ENCODE assay signal across 12 mouse cellular contexts in the genomic region with DNA sequence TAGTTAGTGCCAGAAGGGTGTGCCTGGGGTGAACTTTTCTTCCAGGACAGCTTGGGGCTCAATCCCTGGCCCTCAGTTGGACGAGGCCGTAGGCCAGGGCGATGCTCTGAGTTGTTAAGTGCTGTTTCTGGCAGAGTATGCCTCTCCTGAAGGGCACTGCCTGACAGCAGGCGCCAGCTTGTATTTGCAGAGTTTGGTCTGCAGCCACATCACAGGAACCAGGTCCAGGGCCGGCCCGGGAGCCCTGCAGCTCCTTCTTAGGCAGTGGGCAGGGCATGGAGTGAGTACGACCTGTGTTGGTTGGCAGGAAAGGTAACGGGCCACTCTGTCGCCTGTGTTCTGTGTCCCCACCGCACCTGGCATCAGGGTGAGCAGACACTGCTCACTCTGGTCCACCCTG. TPM values are rescaled to one million over a fixed set of nuclear protein-coding genes. Genes with fewer than 3 reads are reported as not detected.
A peak's percentile ranks its signal among the peaks of the same experiment; 100 is the strongest.
DNase-seq lines count a peak whose midpoint lies in the region; ATAC-seq and TF ChIP-seq lines count a peak whose summit lies in the region.
"Had no signal": no experiment of that assay in that cellular context is flagged by ENCODE, and none has a peak within 500 bp of the region (broad histone marks: within the 10 kb centered on the region; RNA-seq: fewer than 3 reads in every experiment).

No protein-coding gene starts in this region.

- no peak overlapping the region for H3K4me3 ChIP-seq in midbrain, postnatal 0 days (ENCODE audit: low read depth, low read length)
- no peak overlapping the region for H3K4me3 ChIP-seq in midbrain, embryonic 16.5 days (ENCODE audit: low read depth, low read length)
- no peak overlapping the region for H3K4me3 ChIP-seq in midbrain, embryonic 15.5 days

- no peaks in the 10 kb centered on the region for H3K9me3 ChIP-seq in midbrain, postnatal 0 days (ENCODE audit: low read length)
- H3K9me3 ChIP-seq in midbrain, embryonic 16.5 days (replicated peaks; ENCODE audit: control insufficient read depth, low read length, poor library complexity, severe bottlenecking), result no peaks in the 10 kb centered on the region
- no peaks in the 10 kb centered on the region for H3K9me3 ChIP-seq in midbrain, embryonic 15.5 days
- H3K9me3 ChIP-seq: megakaryocyte, embryonic 14.5 days had no signal

- H3K27me3 ChIP-seq in midbrain, postnatal 0 days (ENCODE audit: insufficient read depth, low read length), result no peaks in the 10 kb centered on the region
- no peaks in the 10 kb centered on the region for H3K27me3 ChIP-seq in midbrain, embryonic 16.5 days (ENCODE audit: control insufficient read depth, insufficient read depth, low read depth, low read length)
- no peaks in the 10 kb centered on the region for H3K27me3 ChIP-seq in midbrain, embryonic 15.5 days (replicated peaks)
- H3K27me3 ChIP-seq: megakaryocyte, embryonic 14.5 days had no signal

- peak; percentile 37 for DNase-seq in adrenal gland, postnatal 25 days
- no peak for DNase-seq in adrenal gland, adult 8-10 months
- DNase-seq in midbrain, postnatal 0 days (ENCODE audit: low spot score), result peak; percentile 56
- DNase-seq in heart, adult 9 months (ENCODE audit: low spot score in 2 of 2), result peak; percentile 57 to 80
- no peak for DNase-seq in spleen, postnatal 4 days (ENCODE audit: low spot score in 2 of 2)
- DNase-seq in thymus, postnatal 14 days, result no peak
- DNase-seq: lung, adult 18-20 months; spleen, adult 18-20 months had no signal

- ATAC-seq in midbrain, postnatal 0 days (ENCODE audit: low FRiP score), result no peak
- ATAC-seq in midbrain, embryonic 16.5 days, result no peak
- no peak for ATAC-seq in midbrain, embryonic 15.5 days (replicated peaks)
- ATAC-seq: intestine, embryonic 16.5 days had no signal

- H3K36me3 ChIP-seq in midbrain, postnatal 0 days (ENCODE audit: insufficient read depth, low read length), result peaks cover 43% of the 10 kb centered on the region
- H3K36me3 ChIP-seq in midbrain, embryonic 16.5 days (ENCODE audit: control insufficient read depth, insufficient read depth, low read length), result peaks cover 16% of the 10 kb centered on the region
- H3K36me3 ChIP-seq in midbrain, embryonic 15.5 days (replicated peaks), result peaks cover 17% of the 10 kb centered on the region

- H3K9ac ChIP-seq in midbrain, postnatal 0 days (replicated peaks; ENCODE audit: low read length, poor library complexity, severe bottlenecking), result no peak overlapping the region
- H3K9ac ChIP-seq in midbrain, embryonic 16.5 days (ENCODE audit: low read depth, low read length), result no peak overlapping the region
- H3K9ac ChIP-seq in midbrain, embryonic 15.5 days, result no peak overlapping the region

- 91% methylated on average over 10 of the region's 10 CpGs for WGBS in midbrain, postnatal 0 days
- WGBS in midbrain, embryonic 16.5 days, result 95% methylated on average over 10 of the region's 10 CpGs
- WGBS in midbrain, embryonic 15.5 days, result 92% methylated on average over 10 of the region's 10 CpGs

- H3K4me1 ChIP-seq in midbrain, postnatal 0 days (ENCODE audit: insufficient read depth, low read length), result no peaks in the 10 kb centered on the region
- H3K4me1 ChIP-seq in midbrain, embryonic 16.5 days (ENCODE audit: control insufficient read depth, insufficient read depth, low read length), result no peaks in the 10 kb centered on the region
- peaks cover 4% of the 10 kb centered on the region; the same call in 1 of the 2 replicates for H3K4me1 ChIP-seq in midbrain, embryonic 15.5 days

- no peak overlapping the region for H3K27ac ChIP-seq in midbrain, postnatal 0 days (ENCODE audit: low read depth, low read length)
- H3K27ac ChIP-seq in midbrain, embryonic 16.5 days (ENCODE audit: low read length), result no peak overlapping the region
- H3K27ac ChIP-seq in midbrain, embryonic 15.5 days, result no peak overlapping the region

- no peak for TF ChIP-seq CTCF in midbrain, postnatal 0 days (IDR thresholded peaks at IDR 0.05)

- no peak overlapping the region for H3K4me2 ChIP-seq in midbrain, postnatal 0 days (ENCODE audit: low read depth, low read length, poor library complexity, severe bottlenecking)
- H3K4me2 ChIP-seq in midbrain, embryonic 16.5 days (ENCODE audit: low read length), result no peak overlapping the region
- no peak overlapping the region for H3K4me2 ChIP-seq in midbrain, embryonic 15.5 days

RNA-seq across cellular contexts. Expression of gene Aacs, which starts 15.5 kb away (rescaled TPM):
- 88.5 and 93.5 TPM in 2 replicates for total RNA-seq in adrenal gland, postnatal 25 days (2021)
- 10 to 100 TPM; 44.9 to 73.7 (median 53.8) TPM for total RNA-seq in adrenal gland, adult 8-10 months (2022)
- 104 and 112 TPM in 2 replicates for total RNA-seq in midbrain, postnatal 0 days (2014; rRNA removed)
- 84.8 and 86.5 TPM in 2 replicates for polyA plus RNA-seq in midbrain, postnatal 0 days (2015; fragmentation: Nextera tagmentation; extraction: Ambion mirVana)
- 100 and 125 TPM in 2 replicates for polyA plus RNA-seq in midbrain, embryonic 16.5 days (2015; fragmentation: Nextera tagmentation; extraction: Ambion mirVana)
- 95.9 and 96.0 TPM in 2 replicates for polyA plus RNA-seq in midbrain, embryonic 15.5 days (2015; fragmentation: Nextera tagmentation; extraction: Ambion mirVana)

RNA-seq across cellular contexts. Expression of gene Tmem132b, which starts 40.5 kb away (rescaled TPM):
- 0.90 and 2.1 TPM in 2 replicates for total RNA-seq in adrenal gland, postnatal 25 days (2021)
- total RNA-seq in adrenal gland, adult 8-10 months (2022), result 1 to 10 TPM; 1.4 to 5.2 (median 3.5) TPM
- 27.8 and 36.2 TPM in 2 replicates for total RNA-seq in midbrain, postnatal 0 days (2014; rRNA removed)
- polyA plus RNA-seq in midbrain, postnatal 0 days (2015; fragmentation: Nextera tagmentation; extraction: Ambion mirVana), result 4.8 and 6.4 TPM in 2 replicates
- 5.5 and 6.6 TPM in 2 replicates for polyA plus RNA-seq in midbrain, embryonic 16.5 days (2015; fragmentation: Nextera tagmentation; extraction: Ambion mirVana)
- polyA plus RNA-seq in midbrain, embryonic 15.5 days (2015; fragmentation: Nextera tagmentation; extraction: Ambion mirVana), result 6.8 and 8.1 TPM in 2 replicates

RNA-seq across cellular contexts. Expression of gene Bri3bp, which starts 49.7 kb away (rescaled TPM):
- total RNA-seq in adrenal gland, postnatal 25 days (2021), result 18.4 and 37.3 TPM in 2 replicates
- 10 to 100 TPM; 27.8 to 35.6 (median 31.6) TPM for total RNA-seq in adrenal gland, adult 8-10 months (2022)
- 89.5 and 96.0 TPM in 2 replicates for total RNA-seq in midbrain, postnatal 0 days (2014; rRNA removed)
- polyA plus RNA-seq in midbrain, postnatal 0 days (2015; fragmentation: Nextera tagmentation; extraction: Ambion mirVana), result 42.3 and 43.9 TPM in 2 replicates
- polyA plus RNA-seq in midbrain, embryonic 16.5 days (2015; fragmentation: Nextera tagmentation; extraction: Ambion mirVana), result 38.3 and 41.6 TPM in 2 replicates
- polyA plus RNA-seq in midbrain, embryonic 15.5 days (2015; fragmentation: Nextera tagmentation; extraction: Ambion mirVana), result 36.4 and 37.9 TPM in 2 replicates

RNA-seq across cellular contexts. Expression of gene Dhx37, which starts 57.2 kb away (rescaled TPM):
- 17.5 and 25.9 TPM in 2 replicates for total RNA-seq in adrenal gland, postnatal 25 days (2021)
- total RNA-seq in adrenal gland, adult 8-10 months (2022), result 10 to 100 TPM; 19.1 to 22.1 (median 19.9) TPM
- total RNA-seq in midbrain, postnatal 0 days (2014; rRNA removed), result 17.8 and 32.9 TPM in 2 replicates
- polyA plus RNA-seq in midbrain, postnatal 0 days (2015; fragmentation: Nextera tagmentation; extraction: Ambion mirVana), result 10.9 TPM in 2 replicates
- 12.4 and 12.8 TPM in 2 replicates for polyA plus RNA-seq in midbrain, embryonic 16.5 days (2015; fragmentation: Nextera tagmentation; extraction: Ambion mirVana)
- 14.2 and 14.8 TPM in 2 replicates for polyA plus RNA-seq in midbrain, embryonic 15.5 days (2015; fragmentation: Nextera tagmentation; extraction: Ambion mirVana)

Comparison
In these comparisons a context has a peak if more than half of its experiments do, and no peak if none do; other contexts are left out.
1. DNase-seq: peak in adrenal gland, postnatal 25 days (single experiment), midbrain, postnatal 0 days (single experiment) and heart, adult 9 months (2 of 2); none in adrenal gland, adult 8-10 months (single experiment), spleen, postnatal 4 days (0 of 2) and thymus, postnatal 14 days (single experiment).